Mouse (Mus musculus): ENCODE results near the gene RPS10-NUDT3.

DNA sequence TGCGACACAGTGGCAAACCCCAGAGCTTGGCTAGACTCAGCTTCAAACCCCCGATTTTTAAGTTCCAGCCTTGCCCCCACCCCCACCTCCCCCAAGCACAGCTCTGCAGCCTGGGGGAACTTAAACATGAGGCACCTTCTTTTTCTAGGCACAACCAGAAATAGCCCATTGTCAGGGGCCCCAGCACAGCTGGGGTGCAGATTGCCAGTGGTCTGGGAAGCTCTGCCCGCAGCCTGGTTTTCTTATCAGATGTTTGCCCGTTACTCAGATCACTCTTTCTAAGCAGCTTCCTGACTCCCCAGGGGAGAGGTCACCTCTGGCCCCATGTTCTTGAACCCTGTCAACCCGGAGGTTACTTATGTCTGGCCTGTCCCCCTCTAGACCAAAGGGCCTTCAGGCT, 21.4 kb upstream of the RPS10-NUDT3 start:
- no peak for TF ChIP-seq CTCF (IDR thresholded peaks at IDR 0.05; ENCODE audit: low read depth)
- no peak for TF ChIP-seq EP300 (optimal IDR thresholded peaks at IDR 0.05)

Data from stomach, postnatal 0 days (tissue).